Mouse (Mus musculus) kidney, adult 2 months (tissue): Measurements from ENCODE around the gene Psph. TPM values are rescaled to one million over a fixed set of nuclear protein-coding genes. Genes with fewer than 3 reads are reported as not detected.

Source experiments
- DNase-seq: peaks from one replicate; pipeline ENCODE4 v3.0.0; 2021
- H3K27ac ChIP-seq: fragments of 200-500 bp; 2 replicates; pipeline ENCODE4 v1.5.1; 2012; ENCODE audit warnings: low read depth, low read length, control low read depth, inconsistent platforms; ENCODE audit not compliant: insufficient read depth
- H3K27me3 ChIP-seq: fragments of 200-500 bp; replicated peaks from 2 replicates; pipeline ENCODE4 v1.6.1; 2012; ENCODE audit warnings: mild to moderate bottlenecking, moderate library complexity, low read length, inconsistent platforms; ENCODE audit not compliant: control insufficient read depth, insufficient read depth
- H3K36me3 ChIP-seq: fragments of 200-500 bp; 2 replicates; pipeline ENCODE4 v1.6.1; 2012; ENCODE audit warnings: mild to moderate bottlenecking, moderate library complexity, low read length, inconsistent platforms; ENCODE audit not compliant: control insufficient read depth, insufficient read depth
- H3K4me1 ChIP-seq: fragments of 200-500 bp; 2 replicates; pipeline ENCODE4 v1.6.1; 2011; ENCODE audit warnings: low read length; ENCODE audit not compliant: control insufficient read depth, insufficient read depth
- H3K4me3 ChIP-seq: fragments of 200-500 bp; 2 replicates; pipeline ENCODE4 v1.5.1; 2011; ENCODE audit warnings: mild to moderate bottlenecking, low read depth, low read length, control low read depth; ENCODE audit not compliant: insufficient read depth
- CTCF ChIP-seq: fragments of 200-500 bp; conservative IDR thresholded peaks from 2 replicates; pipeline ENCODE4 v1.5.1; 2011; ENCODE audit warnings: low read depth, mild to moderate bottlenecking, control low read depth, low read length, moderate library complexity, mixed read lengths; ENCODE audit not compliant: insufficient read depth, insufficient read length
- POLR2A ChIP-seq: fragments of 200-500 bp; IDR thresholded peaks from one replicate; pipeline ENCODE4 v1.6.1; 2011; ENCODE audit warnings: low read depth, low read length, control low read depth
- WGBS: fragments of 180-500 bp; shearing (Covaris S2); methylation state at CpG from one replicate; pipeline ENCODE4 v1.1.7; 2018; 5-methylcytosine and 5-hydroxymethylcytosine counted together
- polyA plus RNA-seq: library from polyadenylated mRNA; depleted of rRNA; stranded (reverse); fragments of >200 nt; gene quantifications from 2 replicates; pipeline ENCODE4 v1.2.3, GENCODE M21; 2012

Gene Psph
- polyA plus RNA-seq, 1 experiment = 37.6 TPM

DNA sequence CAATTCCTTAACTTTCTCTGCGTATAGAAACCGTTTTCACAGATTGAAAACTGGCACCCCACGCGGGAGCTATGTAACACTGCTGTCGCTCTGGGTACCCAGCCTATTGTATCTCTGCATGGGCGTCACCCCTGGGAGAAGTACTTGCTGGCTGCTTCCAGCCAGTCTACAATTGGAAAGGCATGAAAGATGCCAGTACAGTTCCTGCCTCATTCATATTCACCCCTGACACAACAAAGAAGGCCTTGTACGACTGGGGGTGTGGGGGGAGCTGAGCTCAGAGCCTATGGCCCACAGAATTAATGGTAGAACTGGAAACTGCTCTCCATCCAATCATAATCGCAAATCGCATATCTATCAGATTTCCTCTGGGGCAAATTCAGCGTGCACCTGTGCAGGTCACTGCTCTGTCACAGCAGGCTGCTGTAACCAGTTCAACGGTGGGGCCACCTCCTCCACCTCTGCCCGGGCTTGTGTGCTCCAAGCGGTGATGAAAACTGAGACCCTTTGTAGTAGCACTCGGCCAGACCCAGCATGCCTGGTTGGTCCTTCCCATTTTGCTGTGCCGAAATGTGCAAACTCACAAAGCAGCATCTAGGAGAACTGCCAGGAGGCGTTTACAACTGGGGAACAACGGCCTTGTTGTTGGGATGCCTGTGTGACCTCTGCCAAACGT lies 25.2 kb downstream of the Psph start:
- WGBS = 65% methylated on average over 18 of the region's 18 CpGs
- Histone ChIP-seq H3K36me3 (no peaks in the 10 kb centered on the region), H3K27me3 (no peaks in the 10 kb centered on the region), H3K4me3 (no peak overlapping the region), H3K27ac (no peak overlapping the region), H3K4me1 (peaks cover 12% of the 10 kb centered on the region)
- no peak for TF ChIP-seq CTCF
- no peak for TF ChIP-seq POLR2A
- DNase-seq = no peak

DNA sequence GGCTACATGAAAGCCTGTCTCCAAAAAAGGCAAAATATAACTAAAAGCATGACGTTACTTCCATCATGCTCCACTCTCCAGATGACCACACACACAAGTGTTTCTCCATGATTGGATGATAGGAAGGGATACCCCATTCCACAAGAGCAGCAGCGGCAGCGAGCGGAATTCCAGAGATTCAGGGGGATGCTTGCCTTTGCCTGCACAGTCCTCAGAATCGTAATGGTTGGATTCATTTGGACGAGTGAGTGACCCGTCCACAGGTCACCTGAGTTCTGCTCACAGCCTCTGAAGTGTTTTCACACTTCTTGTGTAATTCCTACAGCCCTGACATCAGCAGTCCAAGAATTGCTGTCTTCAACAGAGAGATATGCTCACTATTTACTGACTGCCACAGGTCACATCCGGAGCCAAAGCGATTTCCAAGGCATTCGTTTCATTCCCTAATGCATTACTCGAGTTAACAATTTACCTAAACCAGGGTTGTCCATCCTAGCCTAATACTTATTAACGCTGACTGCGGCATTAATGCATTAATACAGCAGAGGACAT lies 27.2 kb downstream of the Psph start:
- WGBS = 44% methylated on average over 13 of the region's 13 CpGs
- Histone ChIP-seq H3K27me3 (no peaks in the 10 kb centered on the region), H3K27ac (peak overlapping the region; percentile 36; the same call in 1 of the 2 replicates), H3K4me3 (no peak overlapping the region), H3K36me3 (peaks cover 2% of the 10 kb centered on the region; the same call in 1 of the 2 replicates), H3K4me1 (peaks cover 12% of the 10 kb centered on the region)
- DNase-seq = peak; percentile 82
- TF ChIP-seq CTCF = no peak

DNA sequence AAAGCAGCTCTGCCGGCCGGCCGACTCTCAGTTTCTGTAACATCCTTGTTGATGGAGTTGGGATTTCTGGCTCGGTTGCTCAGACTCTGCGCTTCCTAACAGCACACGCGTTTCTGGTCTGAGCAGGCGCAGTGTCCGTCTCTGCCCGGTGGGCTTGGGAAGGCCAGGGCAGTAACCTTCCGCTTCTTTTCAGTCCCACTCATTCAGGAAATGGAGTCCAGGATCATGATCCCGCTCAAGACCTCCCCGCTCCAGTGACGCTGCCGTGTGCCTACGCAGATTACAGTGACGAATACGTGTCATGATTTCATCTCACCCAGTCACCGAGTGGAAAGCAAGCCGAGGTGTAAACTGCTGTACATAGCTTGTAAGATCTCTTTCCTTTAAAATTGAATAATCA lies 30.4 kb downstream of the Psph start:
- peaks cover 2% of the 10 kb centered on the region; the same call in 1 of the 2 replicates for H3K36me3 ChIP-seq

DNA sequence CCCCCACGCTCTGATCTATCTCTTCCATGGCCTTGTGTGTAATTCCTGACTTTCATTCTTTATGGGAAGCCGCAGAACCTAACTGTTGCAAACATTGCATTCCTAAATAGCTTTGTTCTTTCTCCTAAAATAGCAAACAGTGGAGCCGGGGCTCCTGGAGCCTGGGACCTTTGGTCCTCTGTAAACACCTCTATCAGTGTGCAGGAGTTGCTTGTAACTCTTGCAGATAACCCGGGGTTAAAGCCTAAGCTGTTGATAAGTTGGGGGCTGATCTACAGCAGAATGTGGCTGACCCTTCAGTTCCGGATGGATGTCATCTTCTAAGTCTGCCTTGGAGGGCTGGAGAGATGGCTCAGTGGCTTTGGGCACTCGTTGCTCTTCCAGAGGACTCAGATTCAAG lies 43.2 kb downstream of the Psph start:
- H3K4me3 ChIP-seq = no peak overlapping the region
- TF ChIP-seq POLR2A = no peak
- no peak for TF ChIP-seq CTCF
- no peaks in the 10 kb centered on the region for H3K4me1 ChIP-seq
- H3K27me3 ChIP-seq = no peaks in the 10 kb centered on the region
- no peak for DNase-seq
- peaks cover 3% of the 10 kb centered on the region for H3K36me3 ChIP-seq
- no peak overlapping the region for H3K27ac ChIP-seq
- WGBS = 84% methylated on average over 6 of the region's 6 CpGs

More for the DNA sequence above, 30.4 kb downstream of the Psph start:
- no peak overlapping the region for H3K27ac ChIP-seq
- no peak overlapping the region for H3K4me3 ChIP-seq
- H3K4me1 ChIP-seq = peaks cover 12% of the 10 kb centered on the region
- TF ChIP-seq CTCF (no peak), POLR2A (no peak)
- H3K27me3 ChIP-seq = no peaks in the 10 kb centered on the region
- DNase-seq = no peak
- WGBS = 92% methylated on average over 20 of the region's 20 CpGs

DNA sequence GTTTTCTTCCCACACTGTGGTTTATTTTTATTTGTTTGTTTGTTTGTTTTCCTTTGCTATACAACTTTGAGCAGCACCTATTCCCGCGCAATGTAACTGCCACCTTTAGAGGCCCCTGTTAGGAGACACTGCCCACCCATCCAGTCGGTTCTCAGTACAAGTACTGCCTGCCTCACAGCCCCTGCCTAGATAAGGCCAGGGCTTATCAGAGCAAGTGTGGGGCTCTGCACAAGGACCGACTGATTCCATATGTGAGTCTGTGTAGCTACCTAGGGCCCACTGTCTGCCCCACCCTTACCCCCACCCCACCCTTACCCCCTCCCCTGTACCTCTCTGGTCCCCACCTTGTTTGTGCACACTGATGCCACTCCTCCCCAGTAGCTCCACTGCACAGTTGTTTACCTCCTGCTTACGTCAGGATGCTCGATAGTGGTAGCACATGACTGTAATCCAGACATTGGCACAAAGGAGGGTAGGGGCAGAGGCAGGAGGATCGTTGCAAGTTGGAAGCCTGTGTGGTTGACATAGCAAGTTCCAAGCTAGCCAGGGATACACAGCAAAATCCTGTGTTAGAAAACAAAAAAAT lies 44.3 kb downstream of the Psph start:
- DNase-seq = no peak
- 91% methylated on average over 7 of the region's 7 CpGs for whole genome bisulfite sequencing

DNA sequence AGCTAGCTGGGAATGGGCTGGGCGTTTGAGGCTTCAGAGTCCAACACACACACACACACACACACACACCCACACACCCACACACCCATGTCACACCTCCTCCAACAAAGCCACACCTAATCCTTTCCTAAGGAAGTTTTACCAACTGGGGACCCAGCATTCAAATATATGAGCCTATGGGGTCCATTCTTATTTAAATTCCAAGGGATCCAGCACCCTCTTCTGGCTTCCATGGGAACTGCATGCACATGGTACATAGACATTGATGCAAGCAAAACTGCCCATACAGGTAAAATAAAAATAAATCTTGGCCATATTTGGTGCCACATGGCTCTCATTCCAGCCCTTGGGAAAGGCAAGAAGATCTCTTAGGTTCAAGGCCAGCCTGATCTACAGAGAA lies 46.3 kb downstream of the Psph start:
- Histone ChIP-seq H3K27ac (no peak overlapping the region), H3K4me1 (no peaks in the 10 kb centered on the region), H3K4me3 (no peak overlapping the region), H3K27me3 (no peaks in the 10 kb centered on the region), H3K36me3 (no peaks in the 10 kb centered on the region)
- WGBS = 89% methylated on average over 1 of the region's 1 CpGs
- DNase-seq = peak; percentile 56
- TF ChIP-seq POLR2A = no peak
- peak; percentile 27; the same call in 1 of the 2 replicates for TF ChIP-seq CTCF

More for the DNA sequence above, 44.3 kb downstream of the Psph start:
- no peak for TF ChIP-seq POLR2A
- no peak for TF ChIP-seq CTCF
- H3K4me3 ChIP-seq = no peak overlapping the region
- no peaks in the 10 kb centered on the region for H3K4me1 ChIP-seq
- H3K27ac ChIP-seq = no peak overlapping the region
- H3K27me3 ChIP-seq = no peaks in the 10 kb centered on the region
- peaks cover 3% of the 10 kb centered on the region; the same call in 1 of the 2 replicates for H3K36me3 ChIP-seq

DNA sequence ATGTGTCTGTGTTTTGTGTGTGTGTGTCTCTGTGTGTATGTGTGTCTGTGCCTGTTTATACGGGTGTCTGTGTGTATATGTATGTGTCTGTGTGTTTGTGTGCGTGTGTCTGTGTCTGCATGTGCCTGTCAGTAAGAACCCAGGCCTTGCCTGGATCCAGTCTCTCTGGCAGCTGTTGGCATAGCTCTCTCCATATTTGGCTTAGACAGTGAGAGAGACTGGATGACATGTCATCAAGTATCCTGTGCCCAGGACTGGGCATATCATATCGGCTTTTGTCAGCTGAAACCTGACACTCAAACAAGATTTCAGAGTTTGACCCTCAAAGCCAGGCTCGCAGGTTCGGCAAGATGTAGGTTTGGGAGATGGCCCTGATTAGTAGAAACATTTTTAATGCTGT lies 56.2 kb downstream of the Psph start:
- TF ChIP-seq POLR2A = no peak
- no peak for TF ChIP-seq CTCF
- DNase-seq = no peak
- Histone ChIP-seq H3K4me1 (peaks cover 22% of the 10 kb centered on the region; the same call in 1 of the 2 replicates), H3K36me3 (no peaks in the 10 kb centered on the region), H3K27me3 (no peaks in the 10 kb centered on the region), H3K4me3 (no peak overlapping the region), H3K27ac (no peak overlapping the region)
- 72% methylated on average over 5 of the region's 5 CpGs for WGBS
